Mouse (Mus musculus): Measurements from ENCODE around the gene Fam173b.
A peak's percentile ranks its signal among the peaks of the same experiment; 100 is the strongest.

Gene Fam173b

DNA sequence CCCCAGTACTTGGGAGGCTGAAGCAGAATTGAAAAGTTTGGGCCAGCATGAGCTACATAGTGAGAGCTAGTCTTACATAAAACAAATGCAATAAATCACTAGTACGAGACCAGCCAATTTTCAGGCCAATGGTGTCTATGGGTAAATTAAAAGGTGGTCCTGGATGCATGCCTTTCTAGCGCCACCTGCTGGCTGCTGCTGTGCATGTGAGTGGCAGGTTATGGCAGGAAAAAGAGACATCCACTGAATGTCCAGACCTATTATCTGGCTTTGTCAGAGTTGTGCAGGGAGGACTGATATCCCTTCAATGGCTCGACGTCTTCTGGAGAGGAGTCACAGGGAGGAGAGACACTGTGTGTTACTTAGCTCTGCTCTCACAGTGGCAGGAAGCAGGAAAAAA lies 15.1 kb upstream of the Fam173b start:
- DNase-seq (ENCODE audit: extremely low read depth, low read depth) = peak; percentile 85

DNA sequence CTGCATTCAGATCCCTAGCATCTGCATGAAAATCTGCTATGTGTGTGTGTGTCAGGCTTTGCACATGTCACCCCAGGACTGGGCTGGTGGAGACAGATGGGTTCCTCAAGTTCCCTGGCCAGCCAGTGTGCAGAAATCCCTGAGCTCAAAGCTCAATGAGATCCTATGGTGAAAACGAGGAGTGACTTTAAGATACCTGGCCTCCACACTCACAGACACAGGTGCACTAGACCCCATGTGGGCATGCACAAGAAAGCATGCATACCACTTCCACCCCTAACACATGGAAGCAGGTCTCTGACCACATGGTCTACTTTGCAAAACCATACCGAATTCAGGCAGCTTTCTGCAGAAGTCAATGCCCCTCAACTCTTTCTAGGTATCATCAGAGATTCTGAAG lies 13.9 kb upstream of the Fam173b start:
- DNase-seq (ENCODE audit: extremely low read depth, low read depth) = no peak

DNA sequence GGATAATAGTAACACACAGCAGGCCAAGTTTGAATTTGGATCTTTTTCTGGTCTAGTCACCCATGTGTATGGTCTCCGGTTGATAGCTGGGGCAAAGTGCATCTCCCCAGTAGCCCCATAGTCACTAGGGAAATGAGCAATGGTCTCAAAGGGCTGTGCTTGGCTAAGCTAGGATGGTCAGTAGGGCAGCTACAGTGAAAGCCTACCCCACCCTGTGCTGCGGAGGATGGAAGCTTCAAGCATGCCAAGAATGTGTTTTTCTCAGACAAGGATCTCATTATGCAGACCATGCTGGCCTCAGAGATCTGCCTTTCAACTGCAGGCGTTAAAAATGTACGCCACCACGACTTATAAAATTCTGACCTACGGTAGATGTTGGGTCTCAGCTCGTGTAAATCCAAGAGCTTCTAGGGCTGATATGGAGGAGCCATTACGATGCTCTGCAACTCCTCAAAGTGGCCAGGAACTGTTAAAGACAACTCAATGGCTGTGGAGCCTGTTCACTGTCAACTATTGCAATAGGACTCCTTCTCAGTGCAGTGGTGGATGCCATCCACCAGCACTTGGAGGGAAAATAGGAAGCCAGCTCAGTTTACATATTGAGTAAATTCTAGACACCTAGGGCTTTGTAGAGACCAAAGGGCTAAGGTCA lies 12.5 kb upstream of the Fam173b start:
- DNase-seq (ENCODE audit: extremely low read depth, low read depth) = no peak

DNA sequence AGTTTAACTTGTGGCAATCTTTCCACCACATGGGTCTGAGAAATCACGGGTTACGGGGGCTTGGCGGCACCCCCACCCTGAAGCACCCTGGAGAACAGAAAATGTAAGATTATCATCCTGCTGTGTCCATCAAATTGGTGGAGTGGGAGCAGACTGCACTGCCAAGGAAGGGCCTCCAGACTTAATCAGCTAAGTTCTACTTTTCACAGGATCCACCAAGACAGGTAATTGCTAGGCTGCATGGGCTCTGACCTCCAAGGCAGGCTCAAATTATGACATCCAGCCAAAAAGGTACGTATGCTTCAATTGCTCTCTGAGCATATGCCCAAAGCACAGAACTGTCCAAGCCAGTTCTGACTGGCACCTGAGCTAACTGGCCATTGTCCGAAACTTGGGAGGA lies 11.5 kb upstream of the Fam173b start:
- no peak for DNase-seq (ENCODE audit: extremely low read depth, low read depth)

DNA sequence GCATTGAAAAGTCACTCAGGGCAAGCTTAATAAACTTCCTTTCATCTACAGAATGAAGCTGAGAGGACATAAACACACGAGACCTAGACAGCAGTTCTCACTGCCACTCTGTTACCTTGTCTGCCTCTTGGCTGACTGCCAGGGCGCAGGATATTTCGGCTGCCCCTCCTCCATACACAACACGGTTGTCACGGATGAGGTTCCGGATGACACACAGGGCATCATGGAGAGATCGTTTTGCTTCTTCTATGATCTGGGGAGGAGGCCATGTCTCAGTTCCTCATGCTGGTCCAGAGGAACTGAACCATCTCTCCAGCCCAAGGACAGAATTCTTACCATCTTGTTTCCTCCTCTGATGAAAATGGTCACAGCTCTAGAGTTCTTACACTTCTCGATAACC lies 9.1 kb upstream of the Fam173b start:
- no peak for DNase-seq (ENCODE audit: extremely low read depth, low read depth)

GRCm38 (mm10) chr15:31594260-31594659 lies 7.4 kb upstream of the Fam173b start:
- DNase-seq (ENCODE audit: extremely low read depth, low read depth) = no peak

DNA sequence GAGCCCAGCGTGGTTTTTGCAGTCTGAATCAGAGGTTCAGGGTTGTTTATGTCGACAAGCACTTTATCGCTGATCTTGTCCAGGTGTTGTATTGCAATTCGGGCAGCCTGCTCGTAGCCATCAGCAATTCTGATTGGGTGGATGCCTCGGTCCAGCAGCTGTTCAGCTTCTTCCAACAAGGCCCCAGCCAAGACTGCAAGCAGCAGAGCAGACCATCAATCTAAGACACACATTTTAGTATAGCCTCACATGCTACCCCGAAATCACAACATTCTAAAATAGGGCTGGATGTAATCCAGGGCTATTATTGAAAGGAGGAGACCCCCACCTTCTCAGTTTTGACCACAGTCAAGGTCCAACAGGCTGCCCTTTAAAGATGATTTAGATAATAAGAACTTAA lies 6.0 kb upstream of the Fam173b start:
- no peak for DNase-seq (ENCODE audit: extremely low read depth, low read depth)

- DNase-seq (ENCODE audit: extremely low read depth, low read depth) = no peak
Measured at GRCm38 (mm10) chr15:31599834-31600233, 1.8 kb upstream of the Fam173b start.

DNA sequence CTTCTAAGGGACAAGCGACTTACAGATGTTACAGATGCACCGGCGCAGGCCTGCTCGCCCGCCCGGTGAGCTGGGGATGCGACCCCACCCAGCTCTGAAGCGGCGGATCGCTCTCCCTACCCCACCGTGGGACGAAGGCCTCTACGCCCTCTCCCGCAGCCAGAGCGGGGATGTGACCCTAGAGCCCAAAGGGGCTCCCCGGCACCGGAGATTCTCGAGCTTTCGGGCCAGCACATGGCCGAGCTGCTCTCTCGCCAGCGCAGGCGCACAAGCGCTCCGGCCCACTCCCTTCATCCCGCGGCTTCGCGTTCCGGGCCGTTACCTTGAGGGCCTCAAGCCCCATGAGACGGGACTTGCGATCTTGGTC lies 390 bp upstream of the Fam173b start:
- DNase-seq (ENCODE audit: extremely low read depth, low read depth) = no peak

- DNase-seq (ENCODE audit: extremely low read depth, low read depth) = peak; percentile 66
Measured at GRCm38 (mm10) chr15:31602426-31602825, 774 bp downstream of the Fam173b start.

GRCm38 (mm10) chr15:31603113-31603512 lies 1.5 kb downstream of the Fam173b start:
- DNase-seq (ENCODE audit: extremely low read depth, low read depth) = no peak

DNA sequence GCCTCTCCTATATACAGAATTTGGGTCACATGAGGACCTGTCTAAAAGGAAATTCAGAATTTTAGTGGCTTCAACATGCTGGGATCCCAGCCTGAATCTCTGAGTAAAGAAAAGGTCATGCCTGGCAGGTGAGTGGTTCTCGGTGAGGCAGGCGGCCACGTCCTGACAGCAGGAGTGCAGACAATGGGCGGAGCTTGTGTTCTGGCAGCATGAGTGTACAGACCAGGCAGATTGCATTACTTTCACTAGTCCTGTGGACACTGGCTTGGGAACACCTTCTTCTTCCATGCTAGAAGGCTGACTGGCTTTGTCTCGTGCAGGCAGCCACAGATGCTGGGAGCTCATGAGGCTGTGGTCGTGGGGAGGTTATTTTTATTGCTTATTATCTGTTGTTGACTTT lies 5.2 kb downstream of the Fam173b start:
- DNase-seq (ENCODE audit: extremely low read depth, low read depth) = no peak

- no peak for DNase-seq (ENCODE audit: extremely low read depth, low read depth)
Measured at GRCm38 (mm10) chr15:31611027-31611426, 9.4 kb downstream of the Fam173b start.

DNA sequence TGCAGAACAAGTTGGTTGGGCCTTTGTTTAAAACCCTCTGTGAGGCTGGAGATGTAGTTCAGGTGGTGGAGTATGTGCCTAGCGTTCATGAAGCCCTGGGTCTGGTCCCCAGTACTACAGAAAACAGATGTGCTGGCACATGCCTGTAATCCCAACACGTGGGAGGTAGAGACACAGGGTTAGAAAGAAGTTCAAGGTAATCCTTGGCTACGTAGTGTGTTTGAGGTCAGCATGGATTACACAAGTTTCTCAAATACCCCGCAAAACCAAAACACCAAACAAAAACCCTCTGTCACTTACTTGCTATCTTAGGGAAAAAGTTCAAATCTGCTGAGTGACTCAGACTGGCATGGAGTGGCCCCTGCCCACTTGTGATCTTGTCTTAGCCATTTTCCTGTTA lies 10.3 kb downstream of the Fam173b start:
- DNase-seq (ENCODE audit: extremely low read depth, low read depth) = no peak

- DNase-seq (ENCODE audit: extremely low read depth, low read depth) = peak; percentile 67
Measured at GRCm38 (mm10) chr15:31613826-31614453, 12.3 kb downstream of the Fam173b start.

GRCm38 (mm10) chr15:31614666-31615065 lies 13.0 kb downstream of the Fam173b start:
- no peak for DNase-seq (ENCODE audit: extremely low read depth, low read depth)

DNA sequence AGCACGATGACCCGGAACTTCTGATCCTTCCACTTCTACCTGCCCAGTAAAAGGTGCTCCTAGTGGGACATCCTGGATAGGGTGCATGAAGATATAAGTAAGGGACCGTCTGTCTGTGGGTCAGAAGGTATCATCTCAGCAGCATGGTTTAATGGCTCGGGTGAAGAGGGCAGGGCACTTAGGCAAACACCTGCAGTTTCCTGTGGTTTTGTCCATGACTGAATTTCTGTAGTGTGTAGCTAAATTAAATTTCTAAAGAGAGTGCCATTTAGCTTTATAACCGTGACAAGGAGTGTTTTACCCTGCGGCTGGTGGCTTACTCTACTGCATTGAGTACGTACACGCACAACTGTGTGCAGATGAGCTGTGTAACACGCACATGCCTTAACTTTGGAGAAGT lies 15.6 kb downstream of the Fam173b start:
- DNase-seq (ENCODE audit: extremely low read depth, low read depth) = no peak

DNA sequence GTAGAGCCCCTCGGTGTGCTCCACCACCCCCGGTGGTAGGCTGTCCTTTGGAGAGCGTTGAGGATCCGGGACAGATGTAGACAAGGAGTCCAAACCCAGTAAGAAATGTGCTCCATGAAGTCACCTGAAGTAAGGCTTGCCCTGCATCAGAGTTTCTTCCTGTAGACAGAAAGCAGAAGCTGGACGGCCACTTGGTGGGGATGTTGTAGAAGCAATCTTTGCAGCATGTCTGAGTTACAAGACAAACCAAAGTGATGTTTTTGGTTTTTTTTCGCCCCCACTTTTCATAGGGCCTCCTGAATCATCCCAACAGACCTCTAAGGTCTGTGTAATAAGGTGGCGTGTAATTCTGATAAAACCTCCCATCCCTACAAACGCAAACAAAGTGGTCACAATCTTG lies 17.9 kb downstream of the Fam173b start:
- no peak for DNase-seq (ENCODE audit: extremely low read depth, low read depth)

GRCm38 (mm10) chr15:31627277-31628154 lies 25.9 kb downstream of the Fam173b start:
- no peak for DNase-seq (ENCODE audit: extremely low read depth, low read depth)

DNA sequence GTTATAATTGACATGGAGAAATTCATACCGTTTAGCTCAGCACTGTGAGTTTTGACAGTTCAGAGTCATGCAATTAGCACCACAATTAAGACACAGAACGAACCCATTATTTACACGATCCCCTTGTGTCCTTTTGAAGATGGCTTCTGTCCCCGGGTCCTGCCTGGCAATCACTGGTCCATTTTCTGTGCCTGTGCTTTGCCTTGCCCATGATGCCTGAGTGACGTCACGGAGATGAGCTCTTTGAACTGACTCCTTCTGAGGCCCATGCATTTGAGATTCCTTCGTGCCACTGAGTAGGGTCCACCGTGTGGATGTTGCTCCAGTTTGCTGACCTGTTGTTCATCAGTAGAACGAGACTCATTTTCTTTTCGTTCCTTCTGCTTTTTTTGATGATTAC lies 26.5 kb downstream of the Fam173b start:
- DNase-seq (ENCODE audit: extremely low read depth, low read depth) = no peak

DNA sequence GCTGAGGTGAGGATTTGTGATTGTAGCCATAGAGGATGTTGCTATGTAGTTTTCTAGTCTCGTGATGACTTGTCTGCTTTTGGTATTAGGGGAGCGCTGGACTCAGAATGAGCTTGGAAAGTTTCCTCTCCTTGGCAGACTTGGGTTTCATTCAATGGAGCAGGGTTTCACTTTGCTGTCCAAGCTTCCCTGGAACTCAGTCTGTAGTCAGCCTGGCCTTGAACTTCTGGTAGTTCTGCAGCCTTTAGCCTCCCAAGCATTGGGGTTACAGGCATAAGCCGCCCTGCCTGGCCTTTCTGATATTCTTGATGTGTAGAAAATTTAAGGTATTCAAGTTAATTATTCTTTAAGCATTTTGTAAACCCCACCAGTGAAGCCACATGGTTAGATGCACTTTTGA lies 27.9 kb downstream of the Fam173b start:
- DNase-seq (ENCODE audit: extremely low read depth, low read depth) = no peak

- no peak for DNase-seq (ENCODE audit: extremely low read depth, low read depth)
Measured at GRCm38 (mm10) chr15:31631396-31631858, 29.8 kb downstream of the Fam173b start.
